Mouse (Mus musculus): ENCODE measurements around the gene Unc13a.
"Not testable (repeated sequence)": the region's sequence is repeated elsewhere in the genome, so short reads cannot be mapped to it uniquely, and the experiment has no call there.

The Unc13a gene

DNA sequence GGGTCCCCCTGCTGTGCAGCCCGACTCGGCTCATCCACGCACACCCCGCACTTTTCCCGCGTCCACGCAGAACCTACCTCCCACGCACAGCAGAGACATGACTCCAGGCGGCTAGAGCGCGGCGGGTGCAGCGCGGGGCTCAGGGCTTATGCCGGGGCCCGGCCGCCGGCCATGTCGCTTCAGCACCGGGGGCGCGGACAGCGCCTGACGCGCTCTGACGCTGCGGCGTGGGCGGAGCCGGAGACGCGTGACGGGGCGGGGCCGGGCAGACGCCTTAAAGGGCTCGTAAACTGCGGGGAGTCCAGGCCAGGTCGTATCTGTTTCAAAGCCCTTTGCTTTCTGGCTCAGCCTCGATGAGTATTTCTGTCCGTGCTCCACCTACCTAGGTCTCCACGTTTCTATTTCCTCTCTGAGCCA, at the start of gene Unc13a:
Unc13a (minus strand) TSS at position 209 of the 417 bp plus-strand sequence.
- peak; percentile 78 to 89 for DNase-seq (ENCODE audit: low spot score in 2 of 2)

DNA sequence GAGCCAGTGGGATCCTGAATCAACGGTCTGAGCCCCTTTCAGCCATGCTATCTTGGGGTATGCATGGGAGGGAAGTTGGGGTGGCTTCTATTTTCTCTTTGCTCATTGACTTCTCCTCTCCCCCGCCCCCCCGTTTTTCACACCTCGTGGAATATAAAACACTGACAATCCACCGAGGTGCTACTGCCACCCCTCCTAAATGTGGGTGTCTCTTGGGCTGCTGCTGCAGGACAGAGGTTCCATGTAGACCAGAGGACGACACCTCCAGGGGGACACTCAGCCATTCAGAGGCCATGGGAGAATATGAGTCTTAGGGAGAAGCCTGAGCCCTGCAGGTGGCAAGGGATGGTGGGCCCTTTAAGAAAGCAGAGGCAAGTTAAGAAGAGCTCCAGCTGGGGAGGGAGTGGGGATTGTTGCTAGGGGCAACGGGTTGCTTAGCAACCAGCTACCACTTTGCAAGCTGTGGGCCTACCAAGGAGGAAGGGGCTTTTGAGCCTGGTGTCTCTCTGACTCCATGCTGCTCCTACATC, 48.4 kb upstream of the Unc13a start:
- no peak for DNase-seq (ENCODE audit: low spot score in 2 of 2)

DNA sequence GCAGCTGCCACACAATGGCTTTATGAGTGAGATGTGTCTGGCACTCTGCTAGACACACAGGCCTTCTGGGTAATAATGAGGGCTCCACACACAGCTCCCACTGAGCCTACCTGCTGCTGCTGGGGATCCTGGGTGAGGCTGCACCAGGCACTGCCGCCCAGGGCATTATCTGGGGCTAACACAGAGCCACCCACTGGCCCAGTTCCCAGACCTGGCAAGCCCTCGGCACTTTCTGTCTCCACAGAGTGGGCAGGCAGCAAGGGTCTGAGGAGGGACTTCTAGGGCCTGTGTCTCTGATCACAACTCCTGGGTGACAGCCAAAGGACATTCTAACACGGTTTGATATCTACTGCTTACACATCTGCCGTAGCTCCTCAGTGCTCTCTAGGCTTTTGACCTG, 47.7 kb upstream of the Unc13a start:
- no peak for DNase-seq (ENCODE audit: low spot score in 2 of 2)

- DNase-seq (ENCODE audit: low spot score in 2 of 2): no peak
These were observed 46.7 kb upstream of the Unc13a start for GRCm38 (mm10) chr8:71718252-71718651.

GRCm38 (mm10) chr8:71717096-71717495, 45.5 kb upstream of the Unc13a start:
- no peak for DNase-seq (ENCODE audit: low spot score in 2 of 2)

DNA sequence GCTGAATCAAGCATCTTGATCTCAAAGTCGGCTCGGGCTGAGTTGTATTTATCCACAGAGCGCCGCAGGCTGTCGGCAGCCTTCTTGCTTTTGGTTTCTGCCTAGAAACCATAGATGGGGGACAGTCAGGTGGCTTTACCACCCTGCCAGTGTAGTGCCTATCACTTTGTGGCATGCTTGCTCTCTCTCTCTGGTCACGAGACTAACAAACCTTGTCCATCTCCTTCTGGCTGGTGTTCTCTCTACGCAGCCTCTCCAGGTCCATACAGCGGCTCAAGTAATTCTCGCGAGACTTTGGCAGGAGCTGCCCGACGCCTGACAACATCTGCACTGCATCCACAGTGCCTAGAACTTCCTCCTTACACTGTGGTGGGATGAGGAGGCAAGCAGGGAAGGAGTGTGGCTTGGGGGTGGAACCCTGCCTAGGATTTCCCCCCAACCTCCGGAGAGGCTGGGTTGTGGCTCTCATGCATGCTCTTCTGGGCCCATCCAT, 45.0 kb upstream of the Unc13a start:
- DNase-seq (ENCODE audit: low spot score in 2 of 2): no peak

GRCm38 (mm10) chr8:71715531-71715930, 44.0 kb upstream of the Unc13a start:
- DNase-seq (ENCODE audit: low spot score in 2 of 2): no peak

- no peak for DNase-seq (ENCODE audit: low spot score in 2 of 2)
These were observed 40.0 kb upstream of the Unc13a start for GRCm38 (mm10) chr8:71711574-71711973.

- peak; percentile 48 to 88 for DNase-seq (ENCODE audit: low spot score in 2 of 2)
These were observed 38.4 kb upstream of the Unc13a start for GRCm38 (mm10) chr8:71709800-71710446.

DNA sequence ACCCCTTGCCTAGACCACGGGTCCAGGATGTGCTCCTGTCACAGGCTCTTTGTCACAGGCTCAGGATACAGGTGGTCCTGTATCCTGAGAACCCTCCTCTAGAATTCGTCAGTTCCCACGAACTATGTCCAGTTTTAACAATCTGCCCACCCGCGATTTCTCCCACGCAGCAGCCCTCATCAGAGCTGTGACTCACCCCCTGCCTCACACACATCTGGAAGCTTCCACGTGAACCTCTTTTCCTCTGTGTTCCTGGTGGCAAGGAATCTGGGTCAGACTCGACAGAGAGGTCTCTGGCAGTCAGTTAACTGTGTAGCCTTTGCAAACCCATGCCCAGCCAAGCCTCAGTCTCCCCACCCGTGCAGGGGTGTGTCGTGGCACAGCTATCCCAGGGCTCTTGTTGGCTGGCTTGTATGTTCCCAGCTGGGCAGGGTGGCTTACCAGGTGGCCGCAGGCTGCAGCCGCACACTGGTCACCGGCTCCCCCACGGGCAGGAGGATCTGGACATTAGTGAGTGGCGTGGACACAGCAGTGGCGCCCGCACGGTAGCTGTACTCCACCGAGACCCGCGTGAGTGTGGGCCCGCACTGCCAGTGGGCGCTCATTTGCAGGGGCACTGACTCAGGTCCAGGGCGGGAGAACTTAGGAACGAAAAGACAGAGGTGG, 37.7 kb upstream of the Unc13a start:
- no peak for DNase-seq (ENCODE audit: low spot score in 2 of 2)

DNA sequence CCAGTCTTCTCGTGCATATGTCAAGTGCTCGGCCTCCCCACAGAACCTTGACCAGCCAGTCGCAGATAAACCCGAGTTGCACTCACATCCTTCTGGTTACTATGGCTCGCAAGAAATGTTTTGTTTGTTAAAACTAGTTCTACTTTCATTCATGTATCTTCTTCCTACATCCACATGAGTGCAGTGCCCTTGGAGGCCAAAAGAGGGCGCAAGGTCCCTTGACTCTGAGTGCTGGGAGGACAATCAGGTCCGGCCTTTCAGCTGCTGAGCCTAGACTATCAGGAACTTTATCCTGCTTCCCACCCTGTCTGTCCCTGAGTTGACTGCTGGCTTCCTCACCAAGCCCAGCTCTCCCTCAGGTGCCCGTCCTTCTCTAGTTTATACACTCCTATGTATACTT, 36.3 kb upstream of the Unc13a start:
- no peak for DNase-seq (ENCODE audit: low spot score in 2 of 2)

DNA sequence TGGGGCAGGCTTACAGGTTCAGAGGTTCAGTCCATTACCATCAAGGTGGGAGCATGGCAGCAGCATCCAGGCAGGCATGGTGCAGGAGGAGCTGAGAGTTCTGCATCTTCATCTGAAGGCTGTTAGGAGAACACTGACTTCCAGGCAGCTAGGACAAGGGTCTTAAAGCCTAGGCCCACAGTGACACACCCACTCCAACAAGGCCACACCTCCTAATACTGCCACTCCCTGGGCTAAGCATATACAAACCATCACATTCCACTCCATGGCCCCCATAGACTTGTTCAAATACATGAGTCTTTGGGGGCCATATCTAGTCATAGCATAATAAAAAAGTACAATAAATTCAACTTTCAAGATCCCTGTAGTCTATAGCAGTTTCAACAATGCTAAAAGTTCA, 31.8 kb upstream of the Unc13a start:
- DNase-seq (ENCODE audit: low spot score in 2 of 2): not testable (repeated sequence)

DNA sequence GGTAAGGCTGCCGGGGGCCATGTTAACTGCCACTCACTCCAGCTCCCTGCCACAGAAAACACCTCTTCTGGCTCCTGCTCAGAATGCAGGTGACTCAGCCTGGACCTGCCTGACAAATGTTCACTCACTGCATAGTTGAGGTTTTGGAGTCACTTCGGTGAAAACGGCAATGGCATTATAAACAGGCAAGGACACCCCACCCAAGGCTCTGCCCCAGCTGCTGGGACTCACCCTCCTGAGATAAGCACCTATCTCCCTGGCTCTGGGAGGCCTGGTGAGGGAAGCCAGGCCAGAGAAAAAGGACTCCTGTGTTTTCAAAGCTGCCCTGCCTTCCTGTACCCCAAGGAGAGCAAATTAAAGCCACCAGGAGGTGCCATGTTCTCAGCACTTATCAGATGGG, 31.4 kb upstream of the Unc13a start:
- DNase-seq (ENCODE audit: low spot score in 2 of 2): peak; percentile 19 to 32

DNA sequence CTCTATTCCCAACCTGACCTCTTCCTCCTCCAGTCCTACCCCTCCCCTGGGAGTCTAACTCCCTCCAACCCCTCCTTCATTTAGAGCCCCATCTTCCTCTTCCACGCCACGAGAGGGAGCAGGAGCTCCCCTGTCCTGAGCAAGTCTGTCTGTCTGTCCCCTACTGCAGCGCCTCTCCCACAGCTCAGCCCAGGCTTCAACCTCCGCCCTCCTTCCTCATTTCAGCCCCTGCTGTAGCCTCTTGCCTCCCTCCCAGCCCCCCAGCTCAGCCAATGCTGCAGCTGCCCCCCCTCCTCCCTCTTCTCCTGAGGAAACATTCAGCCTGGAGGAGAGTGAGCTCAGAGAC, 30.5 kb upstream of the Unc13a start:
- no peak for DNase-seq (ENCODE audit: low spot score in 2 of 2)

- no peak for DNase-seq (ENCODE audit: low spot score in 2 of 2)
These were observed 30.0 kb upstream of the Unc13a start, which contains the start of gene B3gnt3 for GRCm38 (mm10) chr8:71701414-71702086. Gene B3gnt3 (minus strand): TSS chr8:71701789.

DNA sequence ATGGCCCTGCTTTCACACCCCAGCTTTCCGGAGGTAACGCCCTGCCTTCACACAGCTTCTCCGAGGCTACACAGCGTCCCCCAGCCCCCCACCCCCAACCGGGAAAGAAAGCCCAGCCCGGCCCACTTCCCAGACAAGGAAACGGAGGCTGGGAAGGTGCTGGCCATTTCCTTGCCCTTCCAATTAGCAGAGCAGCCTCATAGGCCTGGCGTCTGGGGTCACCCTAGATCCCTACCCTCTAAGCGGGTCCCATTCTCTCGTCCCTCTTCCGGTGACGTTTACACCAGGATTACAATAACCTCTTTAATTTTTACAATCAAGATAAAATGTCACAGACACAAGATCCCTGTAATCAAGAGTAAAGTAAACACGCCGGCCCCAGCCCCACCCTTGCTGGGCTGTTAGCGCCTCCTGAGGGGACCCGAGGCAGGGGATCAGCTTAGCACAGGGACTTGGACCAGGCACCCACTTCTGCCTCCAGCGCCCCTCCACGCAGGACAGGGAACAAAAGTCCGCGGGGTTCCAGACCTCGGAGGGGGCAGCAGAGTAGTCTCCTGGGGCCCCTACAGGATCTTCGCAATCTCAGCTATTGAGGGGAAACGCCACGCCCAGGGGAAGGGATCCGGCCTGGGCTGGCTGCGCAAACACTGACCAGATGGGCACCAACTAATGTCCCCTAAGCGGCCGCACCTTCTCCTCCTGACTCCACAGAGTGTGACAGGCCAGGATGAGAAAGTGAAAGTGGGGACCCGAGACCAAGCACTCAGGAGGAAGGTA, 29.1 kb upstream of the Unc13a start:
- peak in 1 of 2 experiments; percentile 30 for DNase-seq (ENCODE audit: low spot score in 2 of 2)

- not testable (repeated sequence) for DNase-seq (ENCODE audit: low spot score in 2 of 2)
These were observed 23.9 kb upstream of the Unc13a start for GRCm38 (mm10) chr8:71695456-71695855.

DNA sequence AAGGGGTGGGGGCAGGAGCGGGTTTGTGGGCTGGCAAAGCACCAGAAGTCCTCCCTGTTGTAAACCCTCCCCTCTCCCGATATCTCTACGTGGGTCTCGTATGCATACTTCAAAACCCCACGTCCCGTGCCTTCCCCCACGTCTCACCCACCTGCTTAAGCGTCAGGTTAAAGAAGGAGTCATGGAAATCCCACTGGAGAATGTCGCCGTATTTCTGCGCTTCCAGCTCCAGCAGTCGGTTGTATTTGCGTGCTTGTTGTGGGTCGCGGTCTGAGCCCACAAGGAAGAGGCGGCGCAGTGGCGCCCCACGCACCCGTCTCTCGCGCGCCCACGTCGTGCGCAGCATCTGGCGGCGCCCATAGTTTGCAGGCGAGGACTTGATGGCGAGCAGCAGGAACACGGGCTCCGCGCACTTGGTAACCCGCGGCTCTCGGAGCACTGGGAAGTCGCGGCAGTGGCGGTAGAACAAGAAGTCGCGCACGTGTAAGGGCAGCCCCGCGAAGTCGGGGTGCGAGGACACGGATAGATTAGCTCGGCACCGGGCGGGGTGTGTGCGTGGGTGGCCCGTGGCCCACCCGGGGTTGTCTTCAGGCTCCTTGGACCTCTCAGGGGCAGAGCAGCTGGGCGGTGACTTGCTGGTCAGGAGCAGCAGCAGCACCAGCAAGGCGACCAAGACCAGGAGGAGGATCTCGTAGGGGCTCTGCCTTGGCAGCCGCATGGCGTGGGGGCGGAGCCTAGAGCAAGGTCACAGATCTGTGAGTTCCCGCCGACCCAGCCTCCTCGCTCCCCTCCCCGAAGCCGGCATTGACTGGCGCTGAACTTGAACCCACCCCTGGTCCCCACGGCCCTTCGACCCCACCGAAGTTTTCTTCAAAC, 21.8 kb upstream of the Unc13a start:
- DNase-seq (ENCODE audit: low spot score in 2 of 2): no peak

GRCm38 (mm10) chr8:71692509-71692908, 21.0 kb upstream of the Unc13a start:
- no peak for DNase-seq (ENCODE audit: low spot score in 2 of 2)

- DNase-seq (ENCODE audit: low spot score in 2 of 2): no peak
These were observed 17.5 kb upstream of the Unc13a start, which contains the start of gene Insl3 for GRCm38 (mm10) chr8:71689028-71689427. Gene Insl3 (plus strand): TSS chr8:71689214.

- no peak for DNase-seq (ENCODE audit: low spot score in 2 of 2)
These were observed 16.1 kb upstream of the Unc13a start for GRCm38 (mm10) chr8:71687616-71688015.

Measured in urinary bladder, adult 18-20 months (tissue).